Mouse (Mus musculus) brain, embryonic 18.5 days (tissue): ENCODE measurements around the gene Synpo2.

Source experiments
- DNase-seq: peaks from one replicate; pipeline ENCODE4 v3.0.0-alpha.2; 2012; ENCODE audit warnings: low read depth, low spot score

The Synpo2 gene

DNA sequence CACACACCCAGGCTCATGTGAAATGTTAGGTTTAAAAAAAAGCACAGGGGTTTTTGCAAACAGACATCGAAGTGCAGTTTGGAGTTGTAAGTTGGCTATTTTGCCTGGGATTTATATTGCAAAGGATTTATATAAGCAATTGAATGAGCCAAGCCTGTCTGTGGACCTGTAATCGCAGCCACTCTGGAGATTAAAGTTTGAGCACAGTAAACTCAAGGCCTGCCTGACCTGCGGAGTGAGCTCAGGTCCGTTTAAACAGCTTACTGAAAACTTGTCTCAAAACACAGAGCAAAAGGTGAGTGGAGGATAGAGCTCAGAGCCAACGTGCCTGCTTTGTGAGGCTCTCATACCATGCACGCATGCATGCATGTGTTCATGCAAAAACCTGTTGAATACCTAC lies 30.9 kb downstream of the Synpo2 start:
- DNase-seq, result no peak

DNA sequence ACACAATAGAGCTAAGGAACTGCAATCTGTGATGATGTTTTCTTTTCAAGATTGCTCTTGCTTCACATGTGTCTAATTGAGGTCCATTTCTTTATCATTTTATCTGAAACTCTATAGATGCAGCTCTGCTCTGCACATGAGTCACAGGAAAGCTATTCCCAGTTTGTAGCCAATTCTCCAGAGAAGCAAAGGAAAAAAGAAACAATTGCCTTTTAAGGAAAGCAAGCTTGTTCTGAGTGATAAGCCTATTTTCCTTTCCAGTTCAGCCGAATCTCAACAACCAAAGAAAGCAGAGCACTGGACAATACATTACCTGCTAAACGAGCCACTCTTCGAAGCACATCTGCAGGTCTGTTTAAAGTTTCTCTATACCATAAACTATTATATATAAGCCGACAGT lies 31.3 kb downstream of the Synpo2 start:
- no peak for DNase-seq

DNA sequence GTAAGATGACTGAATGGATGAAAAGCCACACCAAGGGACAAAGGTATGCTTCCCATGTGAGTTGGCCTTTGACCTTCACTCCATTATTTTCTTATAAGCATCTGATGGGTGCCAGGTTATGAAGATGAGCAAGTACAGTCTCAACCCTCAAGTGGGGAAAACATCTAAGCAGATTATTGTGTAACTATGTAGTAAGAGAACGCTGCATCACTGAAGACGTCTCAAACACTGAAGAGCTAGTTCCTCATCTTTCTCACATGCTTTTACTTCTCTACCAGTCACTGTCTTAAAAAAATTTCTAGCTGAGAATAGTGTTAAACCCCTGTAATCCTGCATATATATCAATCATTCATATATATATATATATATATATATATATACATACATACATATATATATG lies 34.2 kb downstream of the Synpo2 start:
- no peak for DNase-seq

DNA sequence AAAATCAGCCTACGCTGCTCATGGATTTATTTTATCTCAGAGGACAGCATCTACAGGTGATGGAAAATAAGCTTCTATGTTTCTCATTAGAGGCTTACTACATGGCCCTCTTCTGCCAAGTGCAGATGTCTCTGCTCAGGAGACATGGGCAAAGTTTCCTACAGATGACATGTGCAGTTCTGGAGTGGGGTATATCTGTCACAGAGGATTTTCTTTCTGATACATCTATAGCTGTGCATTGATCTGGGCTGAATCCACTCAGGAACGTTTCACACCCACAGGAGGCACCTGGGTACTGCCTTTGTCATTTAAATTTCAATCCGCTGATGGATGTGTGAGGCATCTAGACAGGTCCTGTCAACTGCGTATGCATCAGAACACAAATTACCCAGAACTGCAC lies 42.2 kb downstream of the Synpo2 start:
- no peak for DNase-seq

DNA sequence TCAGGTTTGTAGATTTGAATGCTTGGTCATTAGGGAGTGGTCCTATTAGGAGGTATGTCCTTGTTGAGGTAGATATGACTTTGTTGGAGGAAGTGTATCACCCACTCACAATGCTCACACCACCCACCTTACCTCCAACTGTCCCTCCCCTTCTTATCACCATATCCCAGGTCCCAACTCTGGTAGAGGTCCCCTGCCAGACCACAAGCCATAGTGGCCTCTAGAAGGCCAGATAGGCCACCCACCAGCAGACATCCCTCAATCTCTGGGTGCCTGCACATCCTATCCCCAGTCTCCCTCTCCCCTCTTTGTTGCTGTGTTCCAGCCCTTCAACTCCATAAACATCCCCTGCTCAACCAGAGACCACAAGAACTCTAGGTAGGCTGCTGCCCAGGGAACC lies 44.3 kb downstream of the Synpo2 start:
- no peak for DNase-seq

DNA sequence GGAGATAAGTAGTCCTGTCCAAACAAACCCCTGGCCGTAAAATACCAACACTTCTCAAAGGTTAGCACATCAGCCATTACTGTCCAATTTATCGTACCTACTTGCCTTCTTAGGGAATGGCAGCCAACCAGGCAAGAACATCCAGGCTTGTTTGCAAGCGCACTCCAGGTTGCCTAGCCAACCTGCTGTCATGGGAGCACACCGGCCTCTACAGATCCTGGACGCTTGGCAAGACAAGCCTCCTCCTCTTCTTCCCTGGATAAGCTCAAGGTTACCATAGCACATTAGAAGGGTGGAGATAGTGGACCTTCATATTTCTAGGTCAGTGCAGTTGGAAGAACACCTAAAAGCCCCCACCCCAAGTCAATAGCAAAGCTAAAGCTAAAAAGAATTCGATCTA lies 45.6 kb downstream of the Synpo2 start:
- DNase-seq, result no peak

DNA sequence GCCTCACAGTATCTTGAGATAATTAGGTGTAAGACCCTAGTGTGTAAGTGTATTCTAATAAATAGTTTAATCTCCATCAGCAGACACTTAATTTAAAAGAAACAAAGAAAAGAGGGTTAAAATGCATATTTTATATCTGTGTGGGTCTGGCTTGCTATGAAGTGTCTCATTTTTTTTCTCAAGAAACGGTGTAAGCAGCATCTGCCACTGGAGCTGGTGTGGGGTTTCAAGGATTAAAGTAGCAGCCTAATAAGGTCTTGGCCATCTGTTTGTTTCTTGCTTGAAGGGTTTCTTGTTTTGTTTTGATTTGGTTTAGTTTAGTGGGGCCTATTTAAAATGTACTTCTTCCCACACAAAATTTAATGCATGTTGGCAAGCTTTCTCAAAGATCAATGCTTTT lies 46.1 kb downstream of the Synpo2 start:
- DNase-seq, result no peak

DNA sequence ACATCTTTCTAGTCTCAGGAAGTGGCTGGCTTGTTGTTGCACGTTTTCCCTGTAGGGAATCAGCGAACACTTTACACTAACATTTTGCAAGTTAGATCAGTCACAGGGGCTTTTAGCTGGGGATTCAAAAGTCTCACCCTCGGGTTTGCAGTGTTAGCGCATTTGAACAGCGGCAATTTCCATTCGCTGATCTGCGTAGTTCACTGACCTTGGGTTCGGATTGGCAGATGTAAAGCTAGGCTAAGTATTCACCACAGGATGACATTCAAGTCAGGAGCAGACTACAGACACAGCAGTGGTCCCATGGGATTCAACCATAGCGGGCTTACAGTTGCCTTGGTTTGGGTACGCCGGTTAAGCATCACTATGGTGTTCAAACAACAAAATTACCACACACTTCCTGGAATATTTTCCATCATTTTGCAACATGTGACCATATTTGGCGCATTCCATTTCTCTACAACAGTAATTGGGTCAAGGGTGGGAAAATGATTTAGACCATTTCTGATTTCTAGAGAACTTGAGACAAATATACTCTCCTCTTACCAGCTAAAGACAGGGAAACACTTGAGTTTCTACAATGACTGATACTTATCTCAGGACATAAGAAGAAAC lies 47.2 kb downstream of the Synpo2 start:
- no peak for DNase-seq

DNA sequence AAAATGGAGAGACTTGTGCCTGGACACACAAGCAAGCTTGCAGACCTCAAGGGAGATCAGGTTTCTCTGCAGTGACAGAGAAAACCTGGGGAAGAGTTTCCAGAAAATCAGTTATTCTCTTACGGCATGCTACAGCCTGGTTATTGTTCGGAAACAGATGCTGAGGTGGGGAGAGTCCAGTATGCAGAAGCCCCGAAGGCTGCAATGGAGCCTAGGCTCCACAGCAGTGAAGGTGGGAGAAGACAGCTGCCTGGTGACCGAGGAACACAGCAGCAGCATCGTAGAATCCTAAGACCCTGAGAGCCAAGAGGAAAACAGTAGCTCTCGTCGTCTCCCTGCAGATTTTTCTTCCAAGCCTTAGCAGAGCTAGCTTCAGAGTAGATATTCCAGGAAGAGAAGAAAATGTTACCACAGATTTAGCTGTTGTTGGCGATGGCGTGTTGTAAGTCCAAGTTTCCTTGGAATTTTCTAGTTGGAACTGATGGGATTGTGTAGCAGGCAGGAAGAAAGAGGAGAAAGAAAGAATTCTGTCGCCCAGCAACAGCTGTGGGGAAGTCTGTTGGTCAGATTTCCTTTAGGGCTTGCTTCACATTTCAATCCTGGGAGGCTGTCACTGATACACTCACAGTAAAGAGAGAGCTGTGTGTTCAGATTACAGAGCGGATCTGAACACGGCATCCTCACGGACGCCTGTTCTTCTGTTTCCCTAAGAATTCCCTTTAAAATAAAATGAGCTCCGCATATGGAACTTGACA lies 48.4 kb downstream of the Synpo2 start:
- DNase-seq, result no peak

DNA sequence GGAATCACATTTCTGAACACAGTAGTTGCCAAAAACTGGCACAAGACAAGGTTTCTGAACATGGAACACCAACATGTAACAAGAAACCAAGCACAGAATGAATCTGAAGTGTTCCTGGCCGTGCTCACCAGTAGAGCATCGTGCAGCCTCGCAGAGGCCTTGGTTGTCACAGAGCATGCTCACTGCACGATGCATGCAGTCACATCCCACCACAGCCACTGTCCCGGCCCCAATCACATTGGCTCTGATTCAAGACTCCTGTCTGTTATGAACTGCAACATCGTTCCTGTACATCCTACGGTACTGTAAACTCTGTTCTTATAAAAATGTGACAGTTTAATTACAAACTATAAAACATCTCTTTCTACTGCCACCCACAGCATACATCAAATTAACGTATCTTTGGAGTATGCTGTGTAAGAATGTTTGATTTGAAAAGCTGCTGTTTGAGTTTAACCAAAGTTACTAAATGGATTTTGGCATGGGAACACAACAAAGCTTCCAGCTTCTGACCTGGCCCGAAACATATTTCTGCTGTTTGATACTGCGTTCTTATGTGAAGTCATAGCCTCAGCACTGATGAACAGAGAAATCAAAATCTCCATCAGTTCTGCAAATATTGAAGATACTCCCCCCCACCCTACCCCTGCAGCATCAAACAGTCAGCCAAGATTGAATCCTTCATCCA lies 50.6 kb downstream of the Synpo2 start:
- no peak for DNase-seq

DNA sequence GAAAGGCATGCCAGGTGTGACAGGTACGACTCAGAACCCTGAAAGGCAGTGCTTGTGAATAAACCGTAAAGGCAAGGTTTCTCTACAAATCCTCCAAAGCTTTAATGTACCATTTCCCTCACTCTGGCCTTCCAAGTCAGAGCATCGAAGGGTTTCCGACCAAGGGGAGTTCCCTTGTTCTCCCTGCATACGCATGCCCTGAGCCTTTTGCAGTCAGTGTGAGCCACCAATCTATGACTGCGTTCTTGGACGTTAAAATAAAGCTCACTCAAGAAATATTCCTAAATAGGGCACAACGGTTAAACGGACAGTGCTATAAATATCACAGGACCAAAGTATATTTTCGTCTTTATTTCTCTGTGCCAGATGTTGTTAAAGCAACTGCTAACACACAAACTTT lies 51.7 kb downstream of the Synpo2 start:
- DNase-seq, result no peak

DNA sequence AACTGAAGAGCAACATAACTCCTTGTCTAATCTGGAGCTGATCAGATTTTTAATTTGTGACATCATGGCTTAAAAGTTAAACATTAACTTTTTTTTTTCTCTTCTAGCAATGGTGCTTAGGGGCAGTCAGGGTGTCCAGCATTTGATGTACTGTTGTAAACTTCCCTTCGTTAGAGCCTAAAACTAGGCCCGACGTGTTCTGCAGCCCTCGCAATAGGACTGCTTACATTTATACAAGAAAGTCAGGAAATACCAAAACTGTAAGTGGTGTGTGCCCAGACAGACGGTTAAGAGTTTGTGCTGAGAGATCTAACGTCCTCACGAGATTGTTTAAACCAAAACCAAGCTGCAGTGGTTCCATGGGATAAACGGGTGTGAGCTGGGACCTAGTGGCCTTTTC lies 56.4 kb downstream of the Synpo2 start:
- no peak for DNase-seq

DNA sequence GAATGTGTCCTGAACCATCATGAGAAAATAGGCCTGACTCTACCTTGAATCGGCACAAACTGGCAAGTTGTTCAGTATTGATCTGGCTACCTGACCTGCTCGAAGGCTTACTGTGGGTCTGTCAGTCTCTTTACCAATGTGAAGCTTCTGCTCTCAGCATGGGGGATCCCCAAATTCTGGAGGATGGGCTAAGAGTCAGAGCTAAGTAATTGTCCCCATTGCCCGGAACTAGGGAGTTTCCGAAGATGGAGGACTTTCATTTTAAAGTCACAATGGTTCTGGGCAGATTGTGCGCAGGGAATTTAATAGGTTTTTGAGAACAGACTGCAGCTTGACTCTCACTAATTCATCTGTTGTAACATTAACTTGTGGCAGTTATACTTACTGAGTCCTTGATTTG lies 56.9 kb downstream of the Synpo2 start:
- DNase-seq, result no peak

DNA sequence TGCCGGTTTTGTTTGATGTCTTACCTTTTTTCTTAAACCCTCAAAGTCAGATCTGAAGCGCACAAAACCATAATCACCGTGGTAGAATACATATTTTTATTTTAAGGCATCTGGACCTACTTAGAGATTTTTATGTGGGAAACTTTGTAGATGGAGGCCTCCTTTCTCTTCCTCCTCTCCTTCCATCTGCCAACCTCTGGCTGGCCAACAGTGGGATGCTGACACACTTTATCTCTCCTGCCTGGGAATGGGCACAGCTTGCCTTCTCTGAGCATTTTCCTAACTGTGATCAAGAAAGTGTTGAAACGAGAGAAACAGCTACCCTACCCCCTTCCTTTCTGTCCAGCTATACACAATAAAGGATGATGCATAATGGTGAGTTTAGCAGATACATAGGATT lies 57.5 kb downstream of the Synpo2 start:
- DNase-seq, result no peak

DNA sequence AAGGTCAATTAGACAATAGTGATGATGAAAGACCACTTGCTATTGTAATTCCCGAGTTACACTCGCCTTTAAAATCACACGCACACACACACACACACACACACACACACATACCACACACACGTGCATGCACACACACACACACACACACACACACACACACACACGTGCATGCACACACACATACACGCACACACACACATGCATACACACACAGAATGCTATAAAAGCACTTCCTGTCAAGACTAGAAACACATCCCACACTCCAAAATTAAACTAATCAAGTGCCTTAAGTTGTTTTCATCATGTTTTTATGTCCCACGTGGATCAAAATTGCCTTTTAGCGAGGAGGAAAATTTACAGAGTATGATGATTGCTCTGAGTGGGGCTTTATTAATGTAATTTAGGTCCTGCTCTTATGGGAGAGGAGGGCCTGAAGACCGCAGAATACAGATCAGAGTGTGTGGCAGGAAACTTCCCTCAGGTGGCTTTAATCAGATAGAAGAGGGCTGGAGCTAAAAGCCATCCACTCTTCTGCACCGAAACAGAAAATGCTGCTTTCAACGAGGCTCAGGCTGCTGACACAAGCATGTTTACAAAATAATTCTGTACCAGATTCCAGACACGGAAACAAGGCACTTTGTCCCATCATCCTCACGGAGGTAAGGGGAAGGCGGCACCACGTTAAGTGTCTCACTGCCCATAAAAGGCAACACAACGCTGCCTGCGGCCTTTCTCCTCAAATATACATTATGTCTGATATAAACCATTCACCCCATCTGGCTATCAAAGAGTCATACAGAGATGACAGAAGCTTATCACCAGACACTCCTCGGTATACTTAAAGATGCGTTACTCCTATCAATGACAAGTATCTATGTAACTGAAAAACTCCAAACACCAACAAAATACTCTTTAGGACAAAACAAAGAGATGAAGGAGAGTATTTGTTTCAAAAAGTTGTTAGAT lies 59.3 kb downstream of the Synpo2 start:
- DNase-seq, result no peak

DNA sequence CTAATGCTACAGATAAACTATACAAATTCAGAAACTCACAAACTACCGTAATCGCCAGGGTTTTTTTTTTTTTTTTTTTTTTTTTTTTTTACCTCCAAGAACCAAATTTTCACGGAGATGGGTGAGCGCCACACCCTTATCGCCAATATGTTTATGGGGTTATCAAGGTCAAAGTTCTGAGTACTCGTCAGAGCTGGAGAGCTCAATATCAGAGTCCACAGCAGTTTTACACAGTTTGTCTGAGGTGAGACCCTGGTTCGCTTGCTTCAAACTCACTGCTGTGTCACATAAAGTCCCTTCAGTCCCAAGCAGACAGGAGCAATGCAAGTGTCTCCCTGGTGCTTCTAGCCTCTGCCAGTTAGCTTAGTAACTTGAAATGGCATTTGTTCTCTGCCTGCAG lies 60.8 kb downstream of the Synpo2 start:
- DNase-seq, result no peak

DNA sequence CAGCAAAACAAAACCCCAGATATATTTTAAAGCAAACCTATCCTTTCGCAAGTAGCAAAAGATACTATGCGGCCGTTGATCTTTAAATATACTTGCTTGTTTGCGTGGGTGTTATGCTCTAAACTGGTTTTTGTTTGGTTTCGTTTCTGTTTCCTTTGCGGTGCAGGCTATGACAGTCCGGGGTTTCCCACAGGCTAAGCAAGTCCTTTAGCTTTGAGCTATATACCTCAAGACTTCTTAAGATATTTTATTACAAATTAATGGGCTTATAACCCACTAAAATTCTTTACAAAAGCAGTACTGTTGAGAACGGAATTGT lies 61.6 kb downstream of the Synpo2 start:
- no peak for DNase-seq

DNA sequence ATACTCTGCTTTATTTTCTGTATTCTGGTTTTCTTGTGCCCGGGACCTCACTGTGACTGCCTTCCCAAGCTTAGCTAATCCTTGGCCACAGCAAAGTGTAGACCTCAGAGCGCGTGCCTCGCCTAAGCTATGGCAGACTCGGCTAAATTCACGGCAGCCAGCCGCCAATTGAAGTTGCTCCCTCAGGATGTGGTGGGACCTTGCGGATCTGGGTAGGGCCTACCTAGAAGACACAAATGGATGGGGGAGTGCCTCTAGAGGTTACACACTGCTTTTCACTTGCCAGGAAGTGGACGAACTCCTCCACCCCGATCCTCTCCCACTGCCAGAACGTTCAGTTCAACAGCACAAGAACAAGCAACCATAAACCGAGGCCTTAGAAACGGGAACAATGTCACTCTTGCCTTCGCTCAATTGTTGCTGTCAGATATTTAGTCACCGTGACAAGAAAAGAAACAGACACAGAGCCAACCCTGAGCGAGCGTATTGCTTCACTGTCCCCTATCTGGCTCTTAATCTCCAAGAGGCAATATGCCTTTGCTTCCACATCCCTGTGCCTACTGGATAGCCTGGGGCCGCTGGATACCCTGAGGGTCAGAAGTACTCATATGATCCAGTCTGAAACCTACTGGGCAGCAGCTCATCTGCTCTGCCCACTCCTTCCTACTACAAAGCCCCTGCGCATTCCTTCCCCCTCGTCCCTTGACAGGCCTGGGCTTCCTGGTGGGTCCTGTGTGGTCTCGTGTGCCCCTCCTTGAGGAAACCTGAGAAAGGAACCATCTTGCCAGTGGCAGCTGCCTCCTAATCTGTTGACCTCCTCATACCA lies 62.2 kb downstream of the Synpo2 start:
- DNase-seq, result no peak

DNA sequence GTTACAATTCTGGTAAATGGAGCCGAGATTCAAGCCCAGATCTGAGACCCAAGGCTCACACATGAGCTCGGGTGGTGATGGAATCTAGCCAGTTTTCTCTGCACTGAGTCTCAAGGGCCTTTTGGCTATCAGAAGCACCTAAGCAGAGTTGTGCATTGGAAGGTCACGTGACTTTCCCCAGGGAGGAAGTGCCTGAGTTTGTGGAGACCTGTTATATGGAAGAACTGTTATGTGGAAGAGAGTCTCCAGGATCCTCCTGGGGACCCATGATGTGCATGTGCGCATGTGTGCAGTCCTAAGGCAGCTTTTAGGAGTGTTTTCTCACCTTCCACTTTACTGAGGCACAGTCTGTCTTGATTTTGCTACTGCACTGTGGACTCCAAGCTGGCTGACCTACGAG lies 63.8 kb downstream of the Synpo2 start:
- no peak for DNase-seq

DNA sequence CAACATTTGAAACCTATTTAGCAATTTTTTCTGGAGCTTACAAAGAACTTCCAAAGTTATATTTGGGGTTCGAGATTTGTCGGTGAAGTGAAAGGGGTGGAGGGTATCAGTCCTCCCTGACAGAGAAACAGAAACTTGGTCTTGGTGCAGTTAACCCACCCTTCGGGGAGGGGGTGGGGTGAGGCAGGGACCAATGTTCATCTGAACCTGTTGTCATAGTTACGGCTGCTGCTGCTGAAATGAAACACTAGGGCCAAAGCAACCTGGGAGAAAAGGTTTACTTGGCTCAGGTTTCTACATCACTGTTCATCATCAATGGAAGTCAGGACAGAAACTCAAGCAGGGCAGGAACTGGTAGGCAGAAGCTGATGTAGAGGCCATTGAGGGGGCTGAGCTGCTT lies 66.6 kb downstream of the Synpo2 start:
- no peak for DNase-seq

DNA sequence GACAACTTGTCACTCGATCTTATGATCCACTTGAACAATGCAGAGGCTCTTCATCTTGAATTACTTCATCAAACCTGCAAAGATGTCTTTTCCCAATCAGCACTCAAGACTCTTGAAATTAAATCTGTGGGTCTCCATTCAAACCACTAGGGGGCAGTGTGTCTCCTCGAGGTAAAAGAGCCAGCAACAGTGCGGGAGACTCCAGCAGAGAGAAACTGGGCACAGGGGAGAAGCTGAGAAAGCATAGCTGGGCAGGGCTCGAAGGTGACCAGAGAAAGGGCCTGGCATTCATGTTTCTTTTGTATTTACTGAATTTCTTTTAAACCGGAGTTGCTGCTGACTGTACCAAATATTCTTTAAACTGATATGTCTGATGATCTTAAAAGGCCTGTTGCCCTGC lies 67.1 kb downstream of the Synpo2 start:
- no peak for DNase-seq
